Mouse (Mus musculus) neutrophil, adult 5-6 weeks (primary cell): ENCODE results near the gene Nubp1. TPM values are rescaled to one million over a fixed set of nuclear protein-coding genes. Genes with fewer than 3 reads are reported as not detected.

Experiments
- ATAC-seq: fragments of 151-379, 151-347 bp; 2 replicates; pipeline ENCODE4 v1.8.0; 2017; ENCODE audit warnings: mild to moderate bottlenecking, moderate TSS enrichment; ENCODE audit not compliant: insufficient number of reproducible peaks, poor library complexity, low FRiP score, severe bottlenecking; ENCODE audit errors: extremely low read depth
- total RNA-seq: library from RNA; stranded (forward); fragments of 200-1000 nt; gene quantifications from 2 replicates; pipeline ENCODE4 v1.2.3, GENCODE M21; 2017

Nubp1 gene
- total RNA-seq, 1 experiment from 2014 or later, result 49.1 TPM

DNA sequence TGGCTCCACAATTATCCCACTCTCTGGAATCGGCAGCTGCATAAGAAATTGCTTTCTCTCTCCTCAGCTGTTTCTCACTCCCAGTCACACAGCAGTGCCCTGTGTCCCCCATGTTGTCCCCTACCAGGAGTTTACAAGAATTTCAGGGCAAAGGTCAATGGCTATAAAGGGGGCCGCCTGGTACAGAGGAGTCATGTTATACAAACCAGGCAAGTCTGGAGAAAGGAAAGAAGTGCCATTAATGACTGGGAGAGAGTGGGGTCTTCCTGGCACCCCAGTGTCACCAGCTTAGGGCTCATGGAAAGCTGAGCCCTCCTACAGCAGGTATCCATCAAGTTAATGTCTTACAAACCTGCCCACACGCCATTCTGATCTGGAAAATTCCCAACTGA is 42.8 kb downstream of the Nubp1 start:
- no peak for ATAC-seq

DNA sequence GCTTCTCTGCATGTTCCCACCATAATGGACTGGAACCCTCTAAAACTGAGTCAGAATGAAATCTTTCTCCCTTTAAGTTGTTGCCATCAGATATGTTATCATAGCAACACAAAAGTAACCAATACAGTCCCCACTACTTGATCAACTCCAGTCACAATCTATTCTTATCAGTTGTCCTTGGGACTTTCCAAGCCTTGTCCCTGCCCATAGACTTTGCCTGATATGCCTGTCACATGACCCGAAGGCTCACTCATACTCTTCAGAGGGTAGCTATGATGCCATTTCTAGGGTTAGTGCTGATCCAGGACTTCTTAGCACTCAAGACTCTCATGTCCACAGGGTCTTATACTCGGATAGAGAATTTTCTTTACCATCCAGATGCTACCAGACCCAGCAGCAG is 48.4 kb downstream of the Nubp1 start:
- no peak for ATAC-seq

DNA sequence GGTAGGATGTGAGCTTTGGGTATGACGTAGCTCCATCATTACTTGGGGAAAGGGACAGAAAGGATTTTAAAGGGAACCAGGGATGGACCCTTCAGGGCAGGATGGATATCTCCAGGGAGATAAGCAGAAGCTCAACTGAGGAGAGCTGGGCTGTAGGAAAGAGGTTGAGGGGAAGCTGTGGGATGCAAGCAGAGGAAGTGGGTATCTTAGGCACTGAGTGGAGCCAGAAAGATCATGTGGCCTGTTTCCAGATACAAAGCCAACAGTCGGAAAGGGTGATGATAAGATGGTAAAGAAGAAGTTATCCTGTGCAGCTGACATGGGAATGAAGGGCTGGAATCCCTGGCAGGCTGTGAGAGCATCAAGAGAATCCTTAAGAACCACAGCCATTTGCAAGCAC is 49.4 kb downstream of the Nubp1 start:
- no peak for ATAC-seq

DNA sequence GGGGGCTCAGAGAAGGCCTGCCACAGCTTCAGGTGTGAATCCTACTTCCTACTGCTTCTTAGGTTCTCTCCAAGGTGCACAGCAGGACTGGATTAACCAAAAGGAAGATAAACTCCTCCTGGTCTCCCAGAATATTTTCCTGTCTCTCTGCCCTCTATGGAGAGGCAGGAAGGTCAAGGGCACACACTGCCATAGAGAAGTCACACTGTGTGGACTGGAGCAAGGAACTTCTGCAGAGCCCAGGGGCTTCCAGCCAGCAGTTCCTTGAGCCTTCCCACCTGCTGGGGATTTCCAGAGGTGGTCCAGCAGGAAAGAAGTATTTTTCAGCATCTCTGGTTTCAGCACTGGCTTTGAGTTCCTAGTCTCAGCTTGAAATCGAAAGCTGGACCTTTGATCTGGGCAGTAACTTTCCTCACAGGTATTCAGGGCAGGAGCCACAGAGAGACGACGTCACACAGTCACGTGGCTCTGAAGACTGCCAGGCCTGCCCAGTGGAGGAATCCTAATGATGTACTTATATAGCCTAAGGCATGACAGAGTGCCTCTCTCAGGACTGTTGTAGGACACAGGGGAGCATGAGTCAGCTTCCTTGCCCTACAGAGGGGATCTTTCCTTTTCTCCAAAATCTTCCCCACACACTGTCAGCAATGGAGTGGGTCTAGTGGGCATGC is 53.4 kb downstream of the Nubp1 start:
- no peak for ATAC-seq

DNA sequence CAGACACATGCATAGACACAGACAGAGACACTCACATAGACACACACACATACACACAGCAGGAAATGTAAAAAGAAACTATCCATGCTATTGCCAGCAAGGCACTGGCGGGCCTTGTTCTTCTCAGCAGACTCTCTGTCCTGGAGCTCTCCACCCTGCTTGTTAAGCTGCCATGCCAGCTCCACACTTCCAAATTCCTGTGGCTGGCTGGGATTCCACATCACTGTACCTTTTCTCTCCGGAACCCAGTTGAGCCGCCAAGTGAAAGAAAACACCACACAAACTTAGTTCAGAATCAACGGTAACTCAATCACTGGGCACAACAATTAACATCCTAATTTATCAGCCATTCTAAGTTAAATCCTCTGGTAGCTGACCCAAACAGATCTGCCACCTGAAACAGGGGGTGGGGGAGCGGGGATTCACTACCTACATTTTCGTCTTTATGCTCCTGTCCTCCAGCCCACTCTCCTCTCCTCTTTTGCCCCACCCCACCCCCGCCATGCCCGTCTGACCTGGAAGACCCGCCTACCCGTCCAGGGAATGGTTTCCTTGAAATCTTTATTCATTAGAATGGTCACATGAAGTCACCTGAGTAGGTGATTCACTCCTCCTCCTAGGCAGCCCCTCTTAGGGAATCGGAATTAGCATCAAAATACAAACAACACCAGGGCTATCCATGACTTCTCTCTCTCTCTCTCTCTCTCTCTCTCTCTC is 55.8 kb downstream of the Nubp1 start:
- ATAC-seq, result no peak

DNA sequence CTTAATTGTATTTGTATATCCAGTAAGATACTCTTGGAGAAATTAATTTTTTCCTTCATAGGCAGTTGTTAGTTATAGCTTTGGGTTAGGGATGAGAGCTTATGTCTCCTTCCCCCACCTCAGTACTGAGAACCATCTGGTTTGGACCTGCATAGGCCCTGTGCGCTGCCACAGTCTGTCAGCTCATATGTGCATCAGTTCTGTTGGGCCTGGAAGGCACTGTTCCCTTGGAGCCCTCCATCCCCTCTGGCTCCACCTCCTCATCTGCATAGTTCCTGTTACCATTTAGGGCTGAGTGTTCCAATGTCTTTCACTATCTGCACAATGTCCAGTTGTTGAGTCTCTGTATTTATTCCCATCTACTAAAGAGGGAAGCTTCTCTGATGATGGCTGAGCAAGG is 56.5 kb downstream of the Nubp1 start:
- ATAC-seq, result no peak

DNA sequence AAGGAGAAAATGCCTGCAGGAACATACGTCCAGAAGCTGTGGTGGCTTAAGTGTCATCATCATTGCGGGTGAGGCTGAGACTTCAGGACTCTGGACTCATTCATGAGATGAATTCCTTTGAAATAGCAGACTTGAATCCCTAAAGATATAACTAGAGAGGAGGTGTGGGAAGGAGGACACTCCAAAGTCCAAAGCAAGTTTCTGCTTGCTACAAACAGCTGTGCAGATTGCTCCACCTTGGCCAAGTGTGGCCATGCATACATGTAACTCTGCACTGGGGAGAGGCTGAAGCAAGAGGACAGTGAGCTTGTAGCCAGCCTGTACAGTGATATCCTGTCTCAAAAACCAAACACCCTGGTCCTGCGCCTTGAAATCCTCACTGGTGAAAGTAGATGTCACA is 60.2 kb downstream of the Nubp1 start:
- ATAC-seq, result no peak

Other genes with a start within 250 kb of the Nubp1 start
- not detected in 2 replicates for gene Rpl39l, start 241.7 kb upstream of the Nubp1 start, total RNA-seq
- gene Atf7ip2, start 219.2 kb upstream of the Nubp1 start, total RNA-seq, result not detected in 2 replicates
- 0.23 TPM in 1 of 2 replicates, not detected in the other for gene Emp2, start 98.0 kb upstream of the Nubp1 start, total RNA-seq
- 0.23 TPM in 1 of 2 replicates, not detected in the other for gene Tekt5, start 16.5 kb upstream of the Nubp1 start, total RNA-seq
- 0.23 TPM in 1 of 2 replicates, not detected in the other for gene Tvp23a, start 35.4 kb downstream of the Nubp1 start, total RNA-seq
- gene Ciita, start 68.1 kb downstream of the Nubp1 start, total RNA-seq, result 137 and 148 TPM in 2 replicates
- 10.4 and 12.5 TPM in 2 replicates for gene Dexi, start 131.1 kb downstream of the Nubp1 start, total RNA-seq
- gene Clec16a, start 133.4 kb downstream of the Nubp1 start, total RNA-seq, result 21.5 and 23.8 TPM in 2 replicates